Mouse (Mus musculus): ENCODE results near the gene B3galnt2. TPM values are rescaled to one million over a fixed set of nuclear protein-coding genes. Genes with fewer than 3 reads are reported as not detected.
"Not testable (repeated sequence)": the region's sequence is repeated elsewhere in the genome, so short reads cannot be mapped to it uniquely, and the experiment has no call there.

Gene B3galnt2
- polyA plus RNA-seq, 1 experiment, result 14.7 TPM

- 73% methylated on average over 4 of the region's 4 CpGs for WGBS
- no peak for DNase-seq (ENCODE audit: low read depth, low spot score)
These were observed 49.8 kb downstream of the B3galnt2 start for GRCm38 (mm10) chr13:14004086-14004485.

- DNase-seq (ENCODE audit: low read depth, low spot score), result no peak
- WGBS, result 87% methylated on average over 5 of the region's 5 CpGs
These were observed 50.7 kb downstream of the B3galnt2 start for GRCm38 (mm10) chr13:14004999-14005398.

- DNase-seq (ENCODE audit: low read depth, low spot score), result no peak
- 43% methylated on average over 2 of the region's 2 CpGs for WGBS
These were observed 51.8 kb downstream of the B3galnt2 start for GRCm38 (mm10) chr13:14006056-14006455.

GRCm38 (mm10) chr13:14011454-14011995 is 57.3 kb downstream of the B3galnt2 start:
- no peak for DNase-seq (ENCODE audit: low read depth, low spot score)
- WGBS, result 85% methylated on average over 4 of the region's 4 CpGs

GRCm38 (mm10) chr13:14014001-14014400 is 59.7 kb downstream of the B3galnt2 start:
- 97% methylated on average over 2 of the region's 2 CpGs for WGBS

GRCm38 (mm10) chr13:14014540-14014939 is 60.3 kb downstream of the B3galnt2 start:
- DNase-seq (ENCODE audit: low read depth, low spot score), result no peak
- WGBS, result 84% methylated on average over 4 of the region's 4 CpGs

More at GRCm38 (mm10) chr13:14014001-14014400, 59.7 kb downstream of the B3galnt2 start:
- DNase-seq (ENCODE audit: low read depth, low spot score), result no peak

GRCm38 (mm10) chr13:14015609-14016008 is 61.3 kb downstream of the B3galnt2 start:
- no peak for DNase-seq (ENCODE audit: low read depth, low spot score)
- WGBS, result 61% methylated on average over 6 of the region's 6 CpGs

GRCm38 (mm10) chr13:14018283-14018682 is 64.0 kb downstream of the B3galnt2 start:
- no peak for DNase-seq (ENCODE audit: low read depth, low spot score)

- WGBS, result 84% methylated on average over 3 of the region's 3 CpGs
- DNase-seq (ENCODE audit: low read depth, low spot score), result no peak
These were observed 64.6 kb downstream of the B3galnt2 start for GRCm38 (mm10) chr13:14018852-14019251.

- WGBS, result 85% methylated on average over 11 of the region's 12 CpGs
- not testable (repeated sequence) for DNase-seq (ENCODE audit: low read depth, low spot score)
These were observed 67.1 kb downstream of the B3galnt2 start for GRCm38 (mm10) chr13:14021417-14021816.

- no peak for DNase-seq (ENCODE audit: low read depth, low spot score)
- whole genome bisulfite sequencing, result 91% methylated on average over 6 of the region's 6 CpGs
These were observed 71.3 kb downstream of the B3galnt2 start for GRCm38 (mm10) chr13:14025554-14025953.

GRCm38 (mm10) chr13:14026154-14026820 is 72.0 kb downstream of the B3galnt2 start:
- DNase-seq (ENCODE audit: low read depth, low spot score), result no peak
- 67% methylated on average over 6 of the region's 6 CpGs for WGBS

GRCm38 (mm10) chr13:14033309-14034072 is 79.2 kb downstream of the B3galnt2 start:
- DNase-seq (ENCODE audit: low read depth, low spot score), result no peak
- WGBS, result 65% methylated on average over 5 of the region's 5 CpGs

- DNase-seq (ENCODE audit: low read depth, low spot score), result no peak
These were observed 79.7 kb downstream of the B3galnt2 start for GRCm38 (mm10) chr13:14034073-14034348.

GRCm38 (mm10) chr13:14035352-14035751 is 81.1 kb downstream of the B3galnt2 start:
- DNase-seq (ENCODE audit: low read depth, low spot score), result not testable (repeated sequence)
- 90% methylated on average over 3 of the region's 3 CpGs for WGBS

- WGBS, result 88% methylated on average over 11 of the region's 11 CpGs
- no peak for DNase-seq (ENCODE audit: low read depth, low spot score)
These were observed 81.8 kb downstream of the B3galnt2 start for GRCm38 (mm10) chr13:14035875-14036630.

GRCm38 (mm10) chr13:14038911-14039291 is 84.6 kb downstream of the B3galnt2 start:
- under 1% methylated on average over 8 of the region's 8 CpGs for WGBS
- DNase-seq (ENCODE audit: low read depth, low spot score), result no peak

GRCm38 (mm10) chr13:14039292-14039965 is 85.2 kb downstream of the B3galnt2 start, which contains the start of gene Tbce:
Tbce (minus strand) TSS chr13:14039638.
- DNase-seq (ENCODE audit: low read depth, low spot score), result peak; percentile 67
- WGBS, result under 1% methylated on average over 35 of the region's 35 CpGs

- WGBS, result 2% methylated on average over 5 of the region's 5 CpGs
- DNase-seq (ENCODE audit: low read depth, low spot score), result no peak
These were observed 85.9 kb downstream of the B3galnt2 start for GRCm38 (mm10) chr13:14040186-14040585.

GRCm38 (mm10) chr13:14043851-14044250 is 89.6 kb downstream of the B3galnt2 start:
- no peak for DNase-seq (ENCODE audit: low read depth, low spot score)
